Mouse (Mus musculus) heart, embryonic 16.5 days (tissue): Measurements from ENCODE around the gene Lrrc45. TPM values are rescaled to one million over a fixed set of nuclear protein-coding genes. Genes with fewer than 3 reads are reported as not detected.
"Not testable (repeated sequence)": the region's sequence is repeated elsewhere in the genome, so short reads cannot be mapped to it uniquely, and the experiment has no call there.

Experiments used
- ATAC-seq: fragments of 200-750 bp; cut with Nextera tagmentation; replicated peaks from 2 replicates; pipeline ENCODE4 v1.8.0; 2017; ENCODE audit warnings: moderate number of reproducible peaks; ENCODE audit not compliant: insufficient read depth, low FRiP score; ENCODE audit errors: extremely low read depth
- H3K27ac ChIP-seq: fragments of 300-500 bp; sonication (generic); 2 replicates; pipeline ENCODE4 v1.5.1; 2014; ENCODE audit warnings: mild to moderate bottlenecking, low read length, control low read depth, moderate library complexity
- H3K27me3 ChIP-seq: fragments of 300-500 bp; sonication (generic); 2 replicates; pipeline ENCODE4 v1.6.1; 2014; ENCODE audit warnings: low read length, mixed read lengths; ENCODE audit not compliant: control insufficient read depth, insufficient read depth
- H3K36me3 ChIP-seq: fragments of 300-500 bp; sonication (generic); 2 replicates; pipeline ENCODE4 v1.6.1; 2014; ENCODE audit not compliant: control insufficient read depth, insufficient read depth
- H3K4me1 ChIP-seq: fragments of 300-500 bp; sonication (generic); 2 replicates; pipeline ENCODE4 v1.6.1; 2014; ENCODE audit warnings: low read length, mixed read lengths; ENCODE audit not compliant: control insufficient read depth, insufficient read depth
- H3K4me2 ChIP-seq: fragments of 300-500 bp; sonication (generic); 2 replicates; pipeline ENCODE4 v1.6.1; 2014; ENCODE audit warnings: low read depth, mild to moderate bottlenecking, control low read depth, low read length
- H3K4me3 ChIP-seq: fragments of 300-500 bp; sonication (generic); 2 replicates; pipeline ENCODE4 v1.5.1; 2014; ENCODE audit warnings: mild to moderate bottlenecking, control low read depth, low read length
- H3K9ac ChIP-seq: fragments of 300-500 bp; sonication (generic); 2 replicates; pipeline ENCODE4 v1.6.1; 2014; ENCODE audit warnings: low read length, control low read depth
- H3K9me3 ChIP-seq: fragments of 300-500 bp; sonication (generic); replicated peaks from 2 replicates; pipeline ENCODE4 v1.6.1; 2016; ENCODE audit warnings: low read length; ENCODE audit not compliant: control insufficient read depth
- WGBS: fragments of 180-500 bp; shearing (Covaris S2); extraction: QIAGEN DNeasy Blood & Tissue Kit; methylation state at CpG from one replicate; pipeline ENCODE4 v1.1.7; 2014; 5-methylcytosine and 5-hydroxymethylcytosine counted together
- polyA plus RNA-seq: library from polyadenylated mRNA; unstranded; fragments of >200 nt; fragmentation: Nextera tagmentation; extraction: Ambion mirVana; gene quantifications from 2 replicates; pipeline ENCODE4 v1.2.1, GENCODE M21; 2015

Gene Lrrc45
- 34.1 and 34.8 TPM in 2 replicates for polyA plus RNA-seq

DNA sequence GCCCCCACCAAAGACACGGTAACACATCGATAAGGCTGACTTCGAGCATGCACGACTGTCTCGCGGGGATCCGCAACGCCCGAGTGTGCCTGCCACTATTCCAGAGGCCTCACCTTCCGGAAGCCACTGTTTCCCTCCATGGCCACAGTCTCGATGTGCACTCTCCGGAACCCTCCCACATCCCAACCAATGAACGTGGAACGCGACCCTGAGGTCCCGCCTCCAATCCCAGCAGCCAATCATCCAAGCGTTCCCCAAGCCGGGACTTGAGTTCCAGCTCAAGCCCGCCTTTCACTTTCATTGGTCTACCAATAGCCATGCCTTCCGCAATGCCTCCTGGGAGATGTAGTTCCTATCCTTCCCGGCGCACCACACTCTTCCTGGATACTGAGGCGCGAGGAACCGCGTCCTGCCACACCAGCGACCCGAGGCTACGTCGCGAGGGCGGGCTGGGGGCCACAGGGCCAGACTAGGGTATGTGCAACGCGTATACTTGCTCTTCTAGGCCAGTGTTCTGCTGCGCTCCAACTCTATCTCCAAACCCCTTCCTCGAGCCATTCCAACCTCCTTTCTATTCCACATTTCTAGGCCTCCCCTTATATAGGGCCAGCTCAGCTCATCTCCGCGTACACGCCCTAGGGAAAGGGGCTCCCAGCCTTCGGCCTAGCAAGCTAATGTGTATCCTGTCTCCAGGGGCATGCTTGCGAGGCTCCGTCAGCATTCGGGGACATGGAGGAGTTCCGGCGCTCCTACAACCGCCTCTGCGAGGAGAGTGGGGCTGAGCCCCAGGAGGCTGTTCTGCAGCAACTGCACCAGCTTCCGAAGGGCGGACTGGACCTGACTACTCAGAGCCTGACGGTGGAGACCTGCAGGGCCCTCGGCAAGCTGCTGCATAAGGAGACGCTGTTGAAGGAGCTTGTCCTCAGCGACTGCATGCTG, at the start of gene Lrrc45, which contains the start of gene Cenpx:
Gene Lrrc45 (plus strand): TSS at position 346 of the 939 bp plus-strand sequence.
Gene Cenpx (minus strand): TSS at position 159 of the 939 bp plus-strand sequence.
- no peaks in the 10 kb centered on the region for H3K9me3 ChIP-seq

DNA sequence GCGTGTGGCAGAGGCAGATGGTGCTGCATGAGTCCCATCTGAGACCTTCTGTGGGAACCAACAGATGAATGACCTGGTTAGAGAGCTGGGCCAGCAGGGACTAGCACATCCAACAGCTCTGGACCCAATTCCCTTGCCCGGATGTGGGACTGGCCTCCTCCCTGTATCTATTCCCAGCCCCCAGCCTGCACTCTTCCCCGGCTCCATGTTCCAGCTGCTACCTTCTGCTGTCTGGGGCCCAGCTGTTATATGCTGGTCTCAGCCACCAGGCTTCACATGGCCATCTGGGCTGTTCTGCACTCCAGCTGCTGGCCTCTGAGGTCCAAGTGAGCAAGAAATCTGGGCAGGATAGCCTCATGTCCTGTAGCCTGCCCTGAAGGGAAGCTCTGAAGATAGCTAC, 48.3 kb upstream of the Lrrc45 start:
- peaks cover 35% of the 10 kb centered on the region for H3K27me3 ChIP-seq

More for the DNA sequence above, at the start of gene Lrrc45, which contains the start of gene Cenpx:
- Histone ChIP-seq H3K27ac (peak within 1 kb of the TSS; percentile 79), H3K4me3 (peak within 1 kb of the TSS; percentile 82), H3K4me2 (peak within 1 kb of the TSS; percentile 100), H3K36me3 (peaks cover 20% of the 10 kb centered on the region), H3K27me3 (no peaks in the 10 kb centered on the region), H3K4me1 (peaks cover 15% of the 10 kb centered on the region), H3K9ac (peak within 1 kb of the TSS; percentile 84)
- peak; percentile 95 for ATAC-seq
- WGBS: 2% methylated on average over 53 of the region's 53 CpGs

DNA sequence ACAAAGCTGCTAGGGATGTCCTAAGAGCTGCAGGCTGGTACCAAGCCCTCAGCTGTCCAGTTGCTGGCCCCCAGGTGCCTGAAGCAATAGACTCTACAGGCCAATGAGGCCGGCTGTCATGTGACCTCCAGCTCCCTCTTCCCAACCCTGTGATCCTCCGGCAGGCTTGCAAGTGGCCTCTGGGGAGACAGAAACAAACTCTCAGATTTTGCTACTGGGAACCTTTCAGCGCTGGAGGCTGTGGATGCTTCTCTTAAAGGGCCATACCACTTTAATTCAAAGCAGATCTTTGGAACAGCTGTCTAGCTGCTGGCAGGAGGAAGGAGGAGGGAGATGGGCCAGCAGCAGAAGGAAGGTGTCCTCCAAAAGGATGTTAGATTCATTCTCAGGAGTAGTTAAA, 47.1 kb upstream of the Lrrc45 start:
- Histone ChIP-seq H3K4me3 (no peak overlapping the region), H3K36me3 (no peaks in the 10 kb centered on the region), H3K9ac (no peak overlapping the region), H3K27me3 (peaks cover 23% of the 10 kb centered on the region), H3K27ac (no peak overlapping the region), H3K4me1 (no peaks in the 10 kb centered on the region), H3K9me3 (no peaks in the 10 kb centered on the region), H3K4me2 (no peak overlapping the region)
- ATAC-seq: no peak
- WGBS: 14% methylated on average over 3 of the region's 3 CpGs

More for the DNA sequence above, 48.3 kb upstream of the Lrrc45 start:
- H3K4me1 ChIP-seq: peaks cover 6% of the 10 kb centered on the region
- WGBS: 70% methylated on average over 3 of the region's 3 CpGs
- H3K4me3 ChIP-seq: no peak overlapping the region
- no peak overlapping the region for H3K9ac ChIP-seq
- H3K4me2 ChIP-seq: no peak overlapping the region
- no peak overlapping the region for H3K27ac ChIP-seq
- H3K9me3 ChIP-seq: no peaks in the 10 kb centered on the region
- no peak for ATAC-seq
- H3K36me3 ChIP-seq: no peaks in the 10 kb centered on the region

DNA sequence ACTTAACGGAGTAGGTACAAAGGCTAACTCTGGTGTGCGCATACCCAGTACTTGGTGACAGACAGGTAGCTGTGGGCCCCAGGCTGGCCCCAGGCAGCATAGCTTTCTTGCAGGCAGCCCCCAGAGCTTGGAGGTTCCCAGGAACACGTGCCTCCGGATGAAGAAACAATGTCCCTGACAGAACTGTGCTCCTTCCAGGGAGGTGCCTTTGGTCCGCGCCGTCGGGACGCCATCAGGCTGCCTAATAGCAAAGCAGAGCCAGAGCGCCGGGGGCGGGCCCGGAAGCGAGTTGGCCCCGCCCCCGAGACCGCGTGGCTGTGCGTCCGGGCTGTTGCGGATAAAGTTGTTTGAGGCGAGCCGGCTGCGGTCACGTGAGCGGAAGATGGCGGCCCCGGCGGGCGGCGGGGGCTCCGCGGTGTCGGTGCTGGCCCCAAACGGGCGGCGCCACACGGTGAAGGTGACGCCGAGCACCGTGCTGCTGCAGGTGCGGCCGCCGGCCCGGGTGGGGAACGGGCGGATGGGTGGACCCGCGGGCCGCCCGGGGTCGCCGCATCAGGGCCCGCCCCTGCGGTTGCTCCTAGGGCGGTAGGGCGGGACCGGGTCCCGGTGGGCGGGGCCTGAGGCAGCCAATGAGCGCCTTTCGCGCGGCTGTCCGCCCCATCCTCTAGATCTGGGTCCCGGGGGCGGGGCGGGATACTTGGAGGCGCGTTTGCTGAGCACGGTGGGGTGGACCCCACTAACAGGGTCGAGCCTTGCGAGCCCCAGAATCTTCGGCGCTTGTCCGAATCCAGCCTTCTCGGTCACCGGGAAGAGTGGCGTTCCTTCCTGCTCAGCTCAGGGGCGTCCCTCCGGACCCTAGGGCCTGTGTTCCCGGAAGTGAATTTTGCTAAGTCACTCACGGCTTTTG, 40.8 kb upstream of the Lrrc45 start, which contains the start of gene Aspscr1:
Gene Aspscr1 (plus strand): TSS at position 287 of the 907 bp plus-strand sequence.
- WGBS: 1% methylated on average over 76 of the region's 83 CpGs
- peaks cover 10% of the 10 kb centered on the region for H3K4me1 ChIP-seq
- H3K36me3 ChIP-seq: peaks cover 4% of the 10 kb centered on the region; the same call in 1 of the 2 replicates
- peak within 1 kb of the TSS; percentile 76 for H3K9ac ChIP-seq
- peak within 1 kb of the TSS; percentile 69 for H3K4me3 ChIP-seq
- H3K9me3 ChIP-seq: no peaks in the 10 kb centered on the region
- H3K27me3 ChIP-seq: no peaks in the 10 kb centered on the region
- H3K27ac ChIP-seq: peak within 1 kb of the TSS; percentile 77
- ATAC-seq: peak; percentile 98
- H3K4me2 ChIP-seq: peak within 1 kb of the TSS; percentile 97

DNA sequence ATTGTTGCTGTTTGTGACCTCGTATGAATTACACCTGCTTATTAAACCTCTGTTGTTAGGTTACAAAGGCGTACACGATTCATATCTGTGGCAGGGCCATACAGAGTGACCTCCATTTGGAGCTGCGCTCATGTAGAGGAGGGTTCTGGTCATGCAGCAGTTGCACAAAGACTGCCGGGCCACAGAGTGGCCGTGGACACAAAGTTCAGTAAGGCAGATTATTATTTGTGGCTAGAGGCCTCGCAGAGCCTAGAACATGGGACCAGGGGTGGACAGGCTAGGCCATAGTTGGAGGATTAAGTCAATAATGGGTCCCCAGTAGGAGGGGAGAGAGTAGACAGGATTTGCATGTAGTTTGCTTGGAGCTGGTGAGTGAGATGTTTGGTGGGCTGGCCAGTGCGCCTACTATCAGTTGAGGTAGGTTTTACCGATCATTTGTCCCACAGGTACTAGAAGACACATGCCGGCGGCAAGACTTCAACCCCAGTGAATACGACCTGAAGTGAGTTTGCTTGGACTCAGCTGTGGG, 40.1 kb upstream of the Lrrc45 start:
- Histone ChIP-seq H3K4me2 (peak overlapping the region; percentile 97), H3K4me3 (peak overlapping the region; percentile 69), H3K9ac (peak overlapping the region; percentile 76), H3K36me3 (peaks cover 9% of the 10 kb centered on the region), H3K4me1 (peaks cover 10% of the 10 kb centered on the region), H3K27ac (peak overlapping the region; percentile 77), H3K9me3 (no peaks in the 10 kb centered on the region), H3K27me3 (no peaks in the 10 kb centered on the region)
- WGBS: 30% methylated on average over 12 of the region's 12 CpGs
- peak; percentile 8; the same call in 1 of the 2 replicates for ATAC-seq

DNA sequence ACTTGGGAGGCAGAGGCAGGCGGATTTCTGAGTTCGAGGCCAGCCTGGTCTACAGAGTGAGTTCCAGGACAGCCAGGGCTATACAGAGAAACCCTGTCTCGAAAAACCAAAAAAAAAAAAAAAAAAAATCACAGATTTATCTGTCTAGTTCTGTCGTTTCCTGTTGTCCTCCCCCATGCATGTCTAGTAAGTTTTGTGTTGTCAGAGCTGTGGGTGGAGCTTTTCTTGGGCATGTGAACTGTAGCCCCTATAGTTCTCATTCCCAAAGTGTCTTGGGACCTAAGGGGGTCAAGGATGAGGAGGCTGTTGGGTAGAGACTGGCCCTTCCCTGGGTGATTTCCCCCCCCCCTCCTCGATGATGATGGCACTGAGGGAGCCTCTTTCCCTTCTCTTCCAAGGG, 37.9 kb upstream of the Lrrc45 start:
- not testable (repeated sequence) for H3K4me2 ChIP-seq, H3K27ac ChIP-seq, ATAC-seq, H3K27me3 ChIP-seq, H3K9ac ChIP-seq, H3K9me3 ChIP-seq, H3K4me3 ChIP-seq
- WGBS: 79% methylated on average over 4 of the region's 5 CpGs
- peaks cover 10% of the 10 kb centered on the region for H3K4me1 ChIP-seq
- peaks cover 19% of the 10 kb centered on the region for H3K36me3 ChIP-seq

GRCm38 (mm10) chr11:120676951-120677350, 36.8 kb upstream of the Lrrc45 start:
- Histone ChIP-seq H3K36me3 (peaks cover 22% of the 10 kb centered on the region), H3K4me1 (peaks cover 10% of the 10 kb centered on the region), H3K27ac (no peak overlapping the region), H3K4me2 (no peak overlapping the region), H3K9me3 (no peaks in the 10 kb centered on the region), H3K27me3 (no peaks in the 10 kb centered on the region), H3K4me3 (no peak overlapping the region), H3K9ac (no peak overlapping the region)
- no peak for ATAC-seq
- WGBS: 79% methylated on average over 4 of the region's 4 CpGs

DNA sequence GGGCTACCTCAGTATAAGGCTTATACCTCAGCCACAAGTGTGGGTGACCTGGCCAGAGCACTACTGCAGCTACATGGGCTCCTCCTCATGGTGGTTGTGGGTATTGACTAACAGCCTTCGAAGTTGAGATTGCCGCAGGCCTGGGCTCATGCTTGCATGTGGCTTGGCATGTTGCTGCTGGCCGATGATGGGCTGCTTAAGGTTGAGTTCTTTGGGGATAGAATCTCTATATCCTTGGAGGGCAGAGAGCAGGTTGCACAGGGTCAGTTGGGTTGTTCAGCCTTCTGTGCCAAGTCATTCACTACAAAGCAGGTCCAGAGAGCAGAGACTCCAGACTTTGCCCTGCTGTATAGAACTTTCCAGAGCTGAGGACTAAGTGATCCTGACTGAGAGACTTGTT, 33.8 kb upstream of the Lrrc45 start:
- H3K27me3 ChIP-seq: no peaks in the 10 kb centered on the region
- H3K27ac ChIP-seq: no peak overlapping the region
- ATAC-seq: peak; percentile 58; the same call in 1 of the 2 replicates
- H3K36me3 ChIP-seq: peaks cover 22% of the 10 kb centered on the region
- 65% methylated on average over 3 of the region's 3 CpGs for WGBS
- no peaks in the 10 kb centered on the region for H3K9me3 ChIP-seq
- H3K4me3 ChIP-seq: no peak overlapping the region
- no peak overlapping the region for H3K4me2 ChIP-seq
- H3K9ac ChIP-seq: no peak overlapping the region
- peaks cover 6% of the 10 kb centered on the region; the same call in 1 of the 2 replicates for H3K4me1 ChIP-seq
